Mouse (Mus musculus): ENCODE data around the gene Olfr711.
"Not testable (repeated sequence)": the region's sequence is repeated elsewhere in the genome, so short reads cannot be mapped to it uniquely, and the experiment has no call there.

Gene Olfr711

GRCm38 (mm10) chr7:106975353-106975752 is at the start of gene Olfr711:
Olfr711 (minus strand) TSS chr7:106975453.
- CTCF ChIA-PET: no interaction called here

GRCm38 (mm10) chr7:107005972-107006371 is 30.7 kb upstream of the Olfr711 start, which contains the start of gene Olfr2:
Olfr2 (minus strand) TSS chr7:107006072.
- CTCF ChIA-PET: no interaction called here

GRCm38 (mm10) chr7:107004169-107004568 is 28.9 kb upstream of the Olfr711 start:
- CTCF ChIA-PET: no interaction called here

- CTCF ChIA-PET: no interaction called here
Observed at GRCm38 (mm10) chr7:107000798-107001197, 25.5 kb upstream of the Olfr711 start.

GRCm38 (mm10) chr7:106985236-106985635 is 10.0 kb upstream of the Olfr711 start:
- CTCF ChIA-PET: no interaction called here

- CTCF ChIA-PET: not testable (repeated sequence)
Observed at GRCm38 (mm10) chr7:106967503-106967902, 7.8 kb downstream of the Olfr711 start.

GRCm38 (mm10) chr7:106963837-106964236 is 11.4 kb downstream of the Olfr711 start, which contains the start of gene Olfr6:
Olfr6 (minus strand) TSS chr7:106963937.
- CTCF ChIA-PET: no interaction called here

- CTCF ChIA-PET: no interaction called here
Observed at GRCm38 (mm10) chr7:106948212-106948611, 27.0 kb downstream of the Olfr711 start, which contains the start of gene Olfr710. Olfr710 (minus strand) TSS chr7:106948312.

GRCm38 (mm10) chr7:106932119-106932518 is 43.1 kb downstream of the Olfr711 start, which contains the start of gene Olfr709-ps1:
Olfr709-ps1 (minus strand) TSS chr7:106932219.
- CTCF ChIA-PET: no interaction called here

- CTCF ChIA-PET: not testable (repeated sequence)
Observed at GRCm38 (mm10) chr7:106920961-106921360, 54.3 kb downstream of the Olfr711 start.

All from spleen, embryonic (tissue).